Mouse (Mus musculus) neural tube, embryonic 10.5 days (tissue): Measurements from ENCODE around the gene Nkx2-2.
A peak's percentile ranks its signal among the peaks of the same experiment; 100 is the strongest.

Source experiments
- DNase-seq: peaks from one replicate; pipeline ENCODE4 v3.0.0-alpha.2; 2017; ENCODE audit warnings: low spot score; ENCODE audit errors: extremely low spot score

The Nkx2-2 gene

GRCm38 (mm10) chr2:147193271-147194255 lies at the start of gene Nkx2-2:
Gene Nkx2-2 (minus strand): TSS chr2:147194243.
- DNase-seq: peak; percentile 65

GRCm38 (mm10) chr2:147235707-147236290 lies 41.8 kb upstream of the Nkx2-2 start:
- DNase-seq: no peak

- DNase-seq: no peak
Measured at GRCm38 (mm10) chr2:147231175-147231574, 37.1 kb upstream of the Nkx2-2 start.

GRCm38 (mm10) chr2:147205076-147205615 lies 11.1 kb upstream of the Nkx2-2 start:
- DNase-seq: no peak

- peak; percentile 70 for DNase-seq
Measured at GRCm38 (mm10) chr2:147194711-147195615, 920 bp upstream of the Nkx2-2 start.

GRCm38 (mm10) chr2:147192731-147193130 lies 1.3 kb downstream of the Nkx2-2 start:
- DNase-seq: no peak

- peak; percentile 62 for DNase-seq
Measured at GRCm38 (mm10) chr2:147190316-147191021, 3.6 kb downstream of the Nkx2-2 start.

- peak; percentile 67 for DNase-seq
Measured at GRCm38 (mm10) chr2:147189546-147190315, 4.3 kb downstream of the Nkx2-2 start.

- no peak for DNase-seq
Measured at GRCm38 (mm10) chr2:147188871-147189545, 5.0 kb downstream of the Nkx2-2 start.

- DNase-seq: peak; percentile 76
Measured at GRCm38 (mm10) chr2:147188074-147188700, 5.9 kb downstream of the Nkx2-2 start.

GRCm38 (mm10) chr2:147187061-147187870 lies 6.8 kb downstream of the Nkx2-2 start:
- peak; percentile 53 for DNase-seq

GRCm38 (mm10) chr2:147186261-147186681 lies 7.8 kb downstream of the Nkx2-2 start:
- peak; percentile 57 for DNase-seq

GRCm38 (mm10) chr2:147185561-147185960 lies 8.5 kb downstream of the Nkx2-2 start:
- peak; percentile 65 for DNase-seq

GRCm38 (mm10) chr2:147184071-147184990 lies 9.7 kb downstream of the Nkx2-2 start:
- DNase-seq: peak; percentile 65

GRCm38 (mm10) chr2:147183521-147183920 lies 10.5 kb downstream of the Nkx2-2 start:
- DNase-seq: no peak

GRCm38 (mm10) chr2:147182709-147183260 lies 11.3 kb downstream of the Nkx2-2 start:
- DNase-seq: no peak
